Mouse (Mus musculus) erythroblast, adult 5-6 weeks (primary cell): Measurements from ENCODE around the gene Ankfn1. TPM values are rescaled to one million over a fixed set of nuclear protein-coding genes. Genes with fewer than 3 reads are reported as not detected.

Source experiments
- ATAC-seq: replicated peaks from 2 replicates; pipeline ENCODE4 v1.8.0; 2016; ENCODE audit warnings: moderate number of reproducible peaks, mild to moderate bottlenecking, moderate TSS enrichment, inconsistent platforms; ENCODE audit not compliant: poor library complexity, low FRiP score, severe bottlenecking
- total RNA-seq, 2 experiments: library from RNA; stranded (forward) in 1 of 2; stranded (reverse) in 1 of 2; fragments of 150-400 nt in 1 of 2; fragments of 200-764, 138-1000 nt in 1 of 2; gene quantifications; 2 replicates each; pipeline versions ENCODE4 v1.2.3 to v1.2.4; 2015 to 2017; ENCODE audit warnings: low replicate concordance in 2 of 2

Ankfn1 gene
- total RNA-seq, 2 experiments from 2014 or later, result not detected

GRCm38 (mm10) chr11:89416769-89417168, 360.7 kb downstream of the Ankfn1 start:
- ATAC-seq, result no peak

- no peak for ATAC-seq
Observed at GRCm38 (mm10) chr11:89408774-89409173, 368.7 kb downstream of the Ankfn1 start.

- ATAC-seq, result no peak
Observed at GRCm38 (mm10) chr11:89404489-89404888, 373.0 kb downstream of the Ankfn1 start.

GRCm38 (mm10) chr11:89403436-89403835, 374.0 kb downstream of the Ankfn1 start:
- ATAC-seq, result no peak

- no peak for ATAC-seq
Observed at GRCm38 (mm10) chr11:89388851-89389250, 388.6 kb downstream of the Ankfn1 start.

- ATAC-seq, result no peak
Observed at GRCm38 (mm10) chr11:89382634-89383009, 394.8 kb downstream of the Ankfn1 start.

GRCm38 (mm10) chr11:89381782-89382633, 395.4 kb downstream of the Ankfn1 start:
- no peak for ATAC-seq

- ATAC-seq, result no peak
Observed at GRCm38 (mm10) chr11:89370941-89371340, 406.5 kb downstream of the Ankfn1 start.

GRCm38 (mm10) chr11:89370373-89370772, 407.1 kb downstream of the Ankfn1 start:
- ATAC-seq, result no peak

GRCm38 (mm10) chr11:89363981-89364380, 413.5 kb downstream of the Ankfn1 start:
- no peak for ATAC-seq

- ATAC-seq, result no peak
Observed at GRCm38 (mm10) chr11:89360895-89361294, 416.6 kb downstream of the Ankfn1 start.

- no peak for ATAC-seq
Observed at GRCm38 (mm10) chr11:89358546-89358945, 418.9 kb downstream of the Ankfn1 start.

GRCm38 (mm10) chr11:89356479-89356878, 421.0 kb downstream of the Ankfn1 start:
- ATAC-seq, result no peak

GRCm38 (mm10) chr11:89356018-89356417, 421.4 kb downstream of the Ankfn1 start:
- no peak for ATAC-seq

GRCm38 (mm10) chr11:89340238-89340637, 437.2 kb downstream of the Ankfn1 start:
- ATAC-seq, result no peak

Other genes with a start within 250 kb of the Ankfn1 start
- 0.77 and 1.9 TPM in 2 replicates for gene Pctp, start 225.2 kb upstream of the Ankfn1 start, total RNA-seq (2015; ENCODE audit: low replicate concordance)
- gene Pctp, start 225.2 kb upstream of the Ankfn1 start, total RNA-seq (2017; ENCODE audit: low replicate concordance), result 2.4 and 5.3 TPM in 2 replicates